ENCODE assay signal across 17 mouse cellular contexts in the genomic region with DNA sequence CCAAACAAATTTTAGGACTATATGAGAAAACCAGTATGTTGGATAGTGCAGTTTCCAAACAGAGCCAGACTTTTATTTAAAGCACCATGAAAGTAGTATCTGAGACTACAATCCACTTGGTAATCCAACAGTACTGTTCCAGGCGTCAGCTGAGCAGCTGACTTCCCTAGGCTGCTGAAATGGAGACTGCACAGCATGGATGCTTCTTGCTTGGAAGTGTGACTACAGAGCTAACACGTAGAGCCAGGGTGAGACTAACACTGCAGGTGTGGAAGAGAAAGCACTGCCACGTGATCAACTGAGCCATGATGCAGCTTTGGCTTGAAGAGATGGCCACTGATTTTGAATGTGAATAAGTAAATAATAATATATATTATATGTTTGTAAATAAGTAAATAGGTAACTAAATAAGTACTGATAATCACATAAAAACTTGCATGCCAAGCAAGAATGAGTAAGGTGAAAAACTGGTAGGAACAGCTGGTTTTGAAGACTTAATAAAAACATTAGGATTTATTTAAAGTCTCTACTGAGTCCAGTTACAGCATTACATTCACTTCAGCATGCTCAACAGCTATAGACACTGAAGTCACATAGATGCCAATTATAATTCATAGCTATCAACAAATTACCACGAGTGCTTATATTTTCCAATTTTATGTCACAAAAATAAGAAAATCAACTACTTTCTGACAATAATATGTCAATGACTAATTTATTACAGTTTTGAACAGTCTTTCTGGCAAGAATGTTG. TPM values are rescaled to one million over a fixed set of nuclear protein-coding genes. Genes with fewer than 3 reads are reported as not detected.
DNase-seq lines count a peak whose midpoint lies in the region; ATAC-seq and TF ChIP-seq lines count a peak whose summit lies in the region.
"Had no signal": no experiment of that assay in that cellular context is flagged by ENCODE, and none has a peak within 500 bp of the region (broad histone marks: within the 10 kb centered on the region; RNA-seq: fewer than 3 reads in every experiment).

No protein-coding gene starts in this region.

- no peaks in the 10 kb centered on the region for H3K27me3 ChIP-seq in hindbrain, embryonic 16.5 days (replicated peaks; ENCODE audit: control insufficient read depth, insufficient read depth, low read length)
- no peaks in the 10 kb centered on the region for H3K27me3 ChIP-seq in thymus, adult 2 months (ENCODE audit: control insufficient read depth, insufficient read depth, low read length)
- no peaks in the 10 kb centered on the region for H3K27me3 ChIP-seq in liver, postnatal 0 days (ENCODE audit: insufficient read depth, low read length)
- H3K27me3 ChIP-seq: heart, embryonic 15.5 days; liver, embryonic 13.5 days had no signal

- peaks cover 2% of the 10 kb centered on the region; the same call in 1 of the 2 replicates for H3K36me3 ChIP-seq in ES-E14 (ENCODE audit: control insufficient read depth, insufficient read depth, low read length, poor library complexity, severe bottlenecking)
- H3K36me3 ChIP-seq in hindbrain, embryonic 16.5 days (ENCODE audit: control insufficient read depth, insufficient read depth, low read length), result peaks cover 5% of the 10 kb centered on the region; the same call in 1 of the 2 replicates
- peaks cover 13% of the 10 kb centered on the region for H3K36me3 ChIP-seq in thymus, adult 2 months (ENCODE audit: control insufficient read depth, insufficient read depth, low read length)
- H3K36me3 ChIP-seq in liver, postnatal 0 days (replicated peaks; ENCODE audit: insufficient read depth, low read length), result peaks cover 21% of the 10 kb centered on the region

- no peak for TF ChIP-seq CTCF in thymus, adult 2 months (IDR thresholded peaks at IDR 0.05; ENCODE audit: borderline replicate concordance, control insufficient read depth, extremely low read depth, insufficient read depth, low read length, poor library complexity)
- no peak for TF ChIP-seq CTCF in liver, postnatal 0 days (IDR thresholded peaks at IDR 0.05; ENCODE audit: low read depth)

- no peak for TF ChIP-seq EP300 in liver, postnatal 0 days (IDR thresholded peaks at IDR 0.05; ENCODE audit: low read depth)

- H3K4me1 ChIP-seq in ES-E14 (ENCODE audit: control insufficient read depth in 2 of 2, insufficient read depth in 2 of 2, low read length in 2 of 2, poor library complexity in 1 of 2), result peaks cover 0 to 2% of the 10 kb centered on the region in 2 experiments; a peak in 2 of 4 replicates
- H3K4me1 ChIP-seq in hindbrain, embryonic 16.5 days (ENCODE audit: control insufficient read depth, insufficient read depth, low read depth, low read length), result peaks cover 3% of the 10 kb centered on the region; the same call in 1 of the 2 replicates
- H3K4me1 ChIP-seq in thymus, adult 2 months (replicated peaks; ENCODE audit: control insufficient read depth, insufficient read depth, low read length), result no peaks in the 10 kb centered on the region
- no peaks in the 10 kb centered on the region for H3K4me1 ChIP-seq in liver, postnatal 0 days (ENCODE audit: insufficient read depth)
- H3K4me1 ChIP-seq: heart, embryonic 15.5 days; liver, embryonic 13.5 days had no signal

- H3K9ac ChIP-seq in ES-E14 (ENCODE audit: insufficient read depth, low read depth, low read length, poor library complexity, severe bottlenecking), result peak overlapping the region; percentile 24; the same call in 1 of the 2 replicates
- no peak overlapping the region for H3K9ac ChIP-seq in hindbrain, embryonic 16.5 days (ENCODE audit: low read depth, low read length)
- H3K9ac ChIP-seq in liver, postnatal 0 days (replicated peaks), result no peak overlapping the region
- H3K9ac ChIP-seq: heart, embryonic 15.5 days; liver, embryonic 13.5 days had no signal

- no peak overlapping the region; the same call in 1 of the 2 replicates for H3K27ac ChIP-seq in ES-E14 (ENCODE audit: insufficient read depth, low read depth, low read length, poor library complexity, severe bottlenecking)
- H3K27ac ChIP-seq in hindbrain, embryonic 16.5 days (ENCODE audit: low read depth, low read length), result no peak overlapping the region
- no peak overlapping the region for H3K27ac ChIP-seq in thymus, adult 2 months (ENCODE audit: control insufficient read depth, insufficient read depth, low read length)
- no peak overlapping the region for H3K27ac ChIP-seq in liver, postnatal 0 days (ENCODE audit: low read depth)
- H3K27ac ChIP-seq: heart, embryonic 15.5 days; liver, embryonic 13.5 days had no signal

- H3K4me2 ChIP-seq in hindbrain, embryonic 16.5 days (ENCODE audit: low read length), result no peak overlapping the region
- no peak overlapping the region for H3K4me2 ChIP-seq in liver, postnatal 0 days (ENCODE audit: low read depth, low read length)
- H3K4me2 ChIP-seq: heart, embryonic 15.5 days; liver, embryonic 13.5 days had no signal

- peak; percentile 60; the same call in 1 of the 2 replicates for ATAC-seq in hindbrain, embryonic 16.5 days
- ATAC-seq in granulocyte monocyte progenitor cell, adult 5-6 weeks (replicated peaks; ENCODE audit: poor library complexity, severe bottlenecking), result no peak
- no peak for ATAC-seq in liver, postnatal 0 days
- ATAC-seq: inflammation-experienced regulatory T-cells, adult 6 months had no signal

- no peak for TF ChIP-seq POLR2A in thymus, adult 2 months (IDR thresholded peaks at IDR 0.05; ENCODE audit: control insufficient read depth, extremely low read depth, insufficient read depth, low read length, poor library complexity)

- H3K4me3 ChIP-seq in ES-E14 (ENCODE audit: insufficient read depth in 1 of 2, low read depth in 1 of 2, low read length in 2 of 2, poor library complexity in 1 of 2, severe bottlenecking in 1 of 2), result no peak overlapping the region
- no peak overlapping the region for H3K4me3 ChIP-seq in hindbrain, embryonic 16.5 days (ENCODE audit: low read length)
- H3K4me3 ChIP-seq in thymus, adult 2 months (ENCODE audit: control insufficient read depth, insufficient read depth, low read length), result no peak overlapping the region
- no peak overlapping the region for H3K4me3 ChIP-seq in liver, postnatal 0 days (ENCODE audit: low read depth, low read length)
- H3K4me3 ChIP-seq: erythroblast, embryonic 14.5 days; heart, embryonic 15.5 days; liver, embryonic 13.5 days had no signal

- WGBS in hindbrain, embryonic 16.5 days, result 30% methylated on average over 4 of the region's 4 CpGs
- WGBS in thymus, adult 2 months, result 93% methylated on average over 4 of the region's 4 CpGs
- WGBS in liver, postnatal 0 days (ENCODE audit: insufficient replicate concordance), result 83% methylated on average over 4 of the region's 4 CpGs

- no peaks in the 10 kb centered on the region for H3K9me3 ChIP-seq in ES-E14 (ENCODE audit: control insufficient read depth, insufficient read depth, low read depth, low read length)
- no peaks in the 10 kb centered on the region for H3K9me3 ChIP-seq in hindbrain, embryonic 16.5 days (ENCODE audit: control insufficient read depth, low read length)
- H3K9me3 ChIP-seq in liver, postnatal 0 days (ENCODE audit: low read length), result no peaks in the 10 kb centered on the region
- H3K9me3 ChIP-seq: heart, embryonic 15.5 days; liver, embryonic 13.5 days had no signal

- in situ Hi-C loops in ES-E14 (cut with MboI; ENCODE audit: low sequenced_read_pairs in 2 of 2, unreplicated experiment in 2 of 2), result no loop called here

- peak; percentile 41 for DNase-seq in embryo, embryonic 10 days (ENCODE audit: low spot score)
- no peak for DNase-seq in embryo, embryonic 9.5 days (ENCODE audit: extremely low spot score)
- no peak for DNase-seq in ES-E14 (ENCODE audit: low read depth, low spot score)
- DNase-seq in embryo, embryonic 11 days, result peak; percentile 44
- DNase-seq in thymus, adult 2 months, result no peak
- no peak for DNase-seq in liver, postnatal 0 days
- DNase-seq: adrenal gland, adult 2 months; gastrocnemius, postnatal 14 days; kidney, postnatal 36 days; liver, embryonic 13.5 days; lung, postnatal 36 days; thymus, postnatal 4 days had no signal

TF ChIP-seq in ES-E14, 5 proteins besides CTCF, POLR2A, EP300 and RAD21:
- TF ChIP-seq MAFK (IDR thresholded peaks at IDR 0.05; ENCODE audit: insufficient read depth, low read depth, low read length) (no peak), ZC3H11A (IDR thresholded peaks at IDR 0.05; ENCODE audit: borderline replicate concordance, low read depth, low read length) (no peak), HCFC1 (IDR thresholded peaks at IDR 0.05; ENCODE audit: borderline replicate concordance, insufficient read depth, low read length) (no peak), ZNF384 (IDR thresholded peaks at IDR 0.05; ENCODE audit: low read depth, low read length) (no peak), CHD2 (IDR thresholded peaks at IDR 0.05; ENCODE audit: low read depth, low read length) (no peak)

RNA-seq across cellular contexts. Expression of gene Chic2, which starts 32.4 kb away (rescaled TPM):
- total RNA-seq in ES-E14 (2012; rRNA removed), result 23.9 and 38.9 TPM in 2 replicates
- 24.0 and 26.5 TPM in 2 replicates for polyA plus RNA-seq in hindbrain, embryonic 16.5 days (2015; fragmentation: Nextera tagmentation; extraction: Ambion mirVana)
- polyA plus RNA-seq in thymus, adult 2 months (2012; rRNA removed), result 12.7 and 12.8 TPM in 2 replicates
- total RNA-seq in granulocyte monocyte progenitor cell, adult 5-6 weeks (2014; fragmentation: Nextera tagmentation), result 14.2 and 42.0 TPM in 2 replicates
- 40.3 and 58.9 TPM in 2 replicates for total RNA-seq in granulocyte monocyte progenitor cell, adult 5-6 weeks (2017)
- 27.8 and 32.8 TPM in 2 replicates for polyA plus RNA-seq in liver, postnatal 0 days (2015; fragmentation: Nextera tagmentation; extraction: Ambion mirVana)

Comparison
In these comparisons a context has a peak if more than half of its experiments do, and no peak if none do; other contexts are left out.
1. DNase-seq: peak in embryo, embryonic 10 days (single experiment) and embryo, embryonic 11 days (single experiment); none in embryo, embryonic 9.5 days (single experiment), ES-E14 (single experiment), thymus, adult 2 months (single experiment) and liver, postnatal 0 days (single experiment).